Mouse (Mus musculus) retina, postnatal 1 day (tissue): ENCODE measurements around the gene Prdm5.

Source experiments
- DNase-seq: peaks from one replicate; pipeline ENCODE4 v3.0.0-alpha.2; 2012

Gene Prdm5

GRCm38 (mm10) chr6:65935566-65936281 is 156.9 kb downstream of the Prdm5 start:
- no peak for DNase-seq

GRCm38 (mm10) chr6:65950492-65950891 is 171.7 kb downstream of the Prdm5 start:
- DNase-seq = no peak

GRCm38 (mm10) chr6:65952309-65952708 is 173.5 kb downstream of the Prdm5 start, which contains the start of gene 4930544G11Rik:
TSS of gene 4930544G11Rik (plus strand) at chr6:65952609.
- DNase-seq = no peak

DNA sequence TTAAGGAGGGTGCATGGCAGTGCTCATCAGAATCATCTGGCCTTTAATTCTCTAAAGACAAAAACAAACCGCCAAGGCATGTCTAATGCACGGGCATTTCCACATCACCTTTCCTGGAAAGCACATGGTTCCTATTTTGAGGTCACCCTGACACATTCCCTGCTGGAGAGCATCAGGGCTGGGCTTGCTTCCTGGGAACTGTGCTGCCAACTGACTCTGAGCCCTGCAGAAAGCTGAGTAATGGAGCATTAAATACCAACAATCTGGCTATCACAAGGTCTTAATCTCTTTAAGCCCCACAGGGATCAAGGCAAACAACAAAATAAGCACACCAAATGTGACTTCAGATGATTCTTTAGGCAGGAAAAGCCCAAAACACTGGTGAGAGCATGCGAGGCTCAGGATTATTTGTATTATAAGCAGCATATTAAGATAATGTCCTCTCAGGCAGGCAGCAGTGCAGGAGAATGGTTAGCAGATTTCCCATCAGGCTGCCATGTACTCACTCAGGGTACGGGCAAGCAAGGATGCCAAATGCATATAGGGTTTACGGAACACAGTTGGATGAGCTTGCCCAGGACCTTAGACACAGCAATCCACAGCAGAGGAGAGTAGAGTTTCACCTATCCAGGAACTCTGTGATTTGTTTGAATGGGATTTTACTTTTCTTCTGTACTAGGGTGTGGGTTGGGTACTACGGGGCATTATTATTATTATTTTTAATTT is 190.8 kb downstream of the Prdm5 start:
- DNase-seq = peak; percentile 76

DNA sequence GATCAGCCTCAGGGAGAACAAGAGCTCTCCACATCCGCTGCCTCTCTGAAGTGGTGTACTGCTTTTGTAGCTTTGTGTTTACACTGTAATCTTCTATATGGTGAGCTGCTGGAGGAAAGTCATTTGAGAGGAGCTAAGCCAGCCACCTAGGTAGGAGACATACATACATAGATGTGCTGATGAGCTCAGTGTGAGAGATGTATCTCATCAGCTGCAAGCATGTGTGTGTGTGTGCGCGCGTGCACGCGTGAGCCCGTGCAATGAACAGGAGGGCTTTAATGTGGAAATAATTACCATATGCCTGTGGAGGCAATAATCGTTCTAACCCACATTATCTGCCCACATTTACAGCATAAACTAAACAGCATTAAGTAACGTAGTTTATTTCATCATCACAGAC is 191.6 kb downstream of the Prdm5 start:
- DNase-seq = peak; percentile 7
